Mouse (Mus musculus): ENCODE results near the gene Cdk19.

DNA sequence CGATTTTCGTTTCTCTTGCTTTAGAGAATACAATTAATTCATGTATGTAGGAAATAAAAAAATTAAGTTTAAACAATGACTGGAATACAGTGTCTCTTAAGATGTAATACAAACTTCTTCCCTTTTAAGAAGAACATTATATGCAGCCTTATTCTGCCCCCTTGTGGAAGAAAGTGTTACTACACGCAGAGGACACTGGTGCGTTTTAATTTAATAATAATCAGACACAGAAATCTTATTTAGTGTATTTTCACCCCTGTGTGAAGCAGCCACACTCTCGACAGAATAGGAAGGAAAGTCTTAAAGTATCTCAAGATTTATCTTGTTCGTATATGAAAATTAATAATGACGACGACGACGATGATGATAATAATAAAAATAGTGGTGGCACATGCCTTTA is 185.6 kb downstream of the Cdk19 start:
- TF ChIP-seq CTCF (conservative IDR thresholded peaks at IDR 0.05 in 1 of 2, IDR thresholded peaks at IDR 0.05 in 1 of 2; ENCODE audit: low read depth in 2 of 2, low read length in 2 of 2): peak; percentile 47 to 84; a peak in 3 of 4 replicates
- TF ChIP-seq MEF2A (IDR thresholded peaks at IDR 0.05; ENCODE audit: borderline replicate concordance, low read depth, low read length): no peak
- no peak for TF ChIP-seq MAFK (IDR thresholded peaks at IDR 0.05; ENCODE audit: insufficient replicate concordance, low read length)
- TF ChIP-seq EP300 (IDR thresholded peaks at IDR 0.05; ENCODE audit: low read length): no peak
- TF ChIP-seq CHD1 (IDR thresholded peaks at IDR 0.05; ENCODE audit: low read depth, low read length): no peak
- TF ChIP-seq HCFC1 (IDR thresholded peaks at IDR 0.05; ENCODE audit: low read depth, low read length): no peak
- no peak for TF ChIP-seq KAT2A (IDR thresholded peaks at IDR 0.05; ENCODE audit: insufficient replicate concordance, low read length)
- TF ChIP-seq ZNF384 (IDR thresholded peaks at IDR 0.05; ENCODE audit: low read depth, low read length): no peak

Measured in CH12.LX (cell line).